Mouse (Mus musculus) liver, embryonic 13.5 days (tissue): ENCODE results near the gene Tmem87b. TPM values are rescaled to one million over a fixed set of nuclear protein-coding genes. Genes with fewer than 3 reads are reported as not detected.

ENCODE experiments used
- ATAC-seq: fragments of 200-750 bp; cut with Nextera tagmentation; 2 replicates; pipeline ENCODE4 v1.8.0; 2017; ENCODE audit warnings: low read depth, mild to moderate bottlenecking, moderate number of reproducible peaks, moderate library complexity
- DNase-seq: peaks from one replicate; pipeline ENCODE4 v3.0.0; 2022
- H3K27ac ChIP-seq: fragments of 300-500 bp; sonication (generic); 2 replicates; pipeline ENCODE4 v1.5.1; 2015; ENCODE audit warnings: moderate library complexity, mild to moderate bottlenecking, inconsistent platforms
- H3K27me3 ChIP-seq: fragments of 300-500 bp; sonication (generic); 2 replicates; pipeline ENCODE4 v1.6.1; 2015; ENCODE audit warnings: mild to moderate bottlenecking, inconsistent platforms
- H3K36me3 ChIP-seq: fragments of 300-500 bp; sonication (generic); 2 replicates; pipeline ENCODE4 v1.6.1; 2015; ENCODE audit warnings: mild to moderate bottlenecking, inconsistent platforms
- H3K4me1 ChIP-seq: fragments of 300-500 bp; sonication (generic); replicated peaks from 2 replicates; pipeline ENCODE4 v1.6.1; 2015; ENCODE audit warnings: inconsistent platforms
- H3K4me2 ChIP-seq: fragments of 300-500 bp; sonication (generic); 2 replicates; pipeline ENCODE4 v1.6.1; 2015; ENCODE audit warnings: inconsistent platforms, mild to moderate bottlenecking, moderate library complexity
- H3K4me3 ChIP-seq: fragments of 300-500 bp; sonication (generic); replicated peaks from 2 replicates; pipeline ENCODE4 v1.5.1; 2015; ENCODE audit warnings: mild to moderate bottlenecking, inconsistent platforms
- H3K9ac ChIP-seq: fragments of 300-500 bp; sonication (generic); 2 replicates; pipeline ENCODE4 v1.6.1; 2015; ENCODE audit warnings: mild to moderate bottlenecking, inconsistent platforms
- H3K9me3 ChIP-seq: fragments of 300-500 bp; sonication (generic); replicated peaks from 2 replicates; pipeline ENCODE4 v1.6.1; 2016; ENCODE audit warnings: inconsistent platforms
- WGBS: fragments of 180-500 bp; shearing (Covaris S2); methylation state at CpG from one replicate; pipeline ENCODE4 v1.1.7; 2015; ENCODE audit not compliant: insufficient replicate concordance; 5-methylcytosine and 5-hydroxymethylcytosine counted together
- polyA plus RNA-seq: library from polyadenylated mRNA; unstranded; fragments of >200 nt; fragmentation: Nextera tagmentation; extraction: Ambion mirVana; gene quantifications from 2 replicates; pipeline ENCODE4 v1.2.1, GENCODE M21; 2015

Tmem87b gene
- polyA plus RNA-seq, 1 experiment from 2014 or later: 8.4 TPM

GRCm38 (mm10) chr2:128890661-128891335 lies 72.9 kb downstream of the Tmem87b start:
- DNase-seq: no peak
- H3K4me3 ChIP-seq: no peak overlapping the region
- ATAC-seq: no peak
- WGBS: 69% methylated on average over 4 of the region's 4 CpGs
- no peak overlapping the region for H3K9ac ChIP-seq
- H3K4me1 ChIP-seq: peaks cover 3% of the 10 kb centered on the region; the same call in 1 of the 2 replicates
- H3K27ac ChIP-seq: no peak overlapping the region
- H3K27me3 ChIP-seq: peaks cover 10% of the 10 kb centered on the region; the same call in 1 of the 2 replicates
- H3K36me3 ChIP-seq: no peaks in the 10 kb centered on the region
- 0 out of 2 replicates have a peak, but pooled peaks cover 7% of the 10 kb centered on the region for H3K9me3 ChIP-seq
- H3K4me2 ChIP-seq: no peak overlapping the region

DNA sequence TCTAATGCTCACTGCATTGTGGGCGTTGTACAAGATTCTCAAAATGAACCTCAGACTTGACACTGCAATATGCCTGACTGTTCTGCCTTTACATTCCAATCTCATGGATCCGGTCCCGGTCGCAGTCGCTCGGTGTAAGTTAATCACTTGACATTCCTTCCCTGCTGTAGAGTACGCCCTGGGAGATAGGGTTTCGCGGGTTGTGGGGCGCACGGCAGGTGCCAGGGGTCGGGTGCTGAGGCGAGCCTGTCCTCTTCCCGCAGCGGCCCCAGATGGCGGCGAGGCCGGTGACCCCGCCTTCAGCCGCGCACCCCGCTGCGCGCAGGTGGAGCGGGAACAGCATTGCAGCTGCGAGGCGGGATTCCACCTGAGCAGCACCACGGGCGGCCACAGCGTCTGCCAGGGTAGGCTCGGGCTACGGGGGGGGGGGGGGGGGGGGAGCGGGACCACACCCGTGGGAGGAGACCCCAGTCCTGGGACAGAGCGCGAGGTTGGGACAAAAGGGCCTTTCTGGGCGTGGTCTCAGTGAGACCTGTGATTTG lies 74.3 kb downstream of the Tmem87b start:
- Histone ChIP-seq H3K4me3 (peak overlapping the region; percentile 34), H3K27me3 (peaks cover 10% of the 10 kb centered on the region; the same call in 1 of the 2 replicates), H3K4me2 (peak overlapping the region; percentile 56), H3K27ac (no peak overlapping the region), H3K9ac (no peak overlapping the region), H3K9me3 (0 out of 2 replicates have a peak, but pooled peaks cover 7% of the 10 kb centered on the region), H3K36me3 (no peaks in the 10 kb centered on the region), H3K4me1 (peaks cover 3% of the 10 kb centered on the region; the same call in 1 of the 2 replicates)
- WGBS: 13% methylated on average over 34 of the region's 37 CpGs
- DNase-seq (no peak), ATAC-seq (no peak)

GRCm38 (mm10) chr2:128902843-128903242 lies 84.9 kb downstream of the Tmem87b start:
- Histone ChIP-seq H3K27ac (no peak overlapping the region), H3K27me3 (no peaks in the 10 kb centered on the region), H3K4me3 (no peak overlapping the region), H3K4me1 (no peaks in the 10 kb centered on the region), H3K4me2 (no peak overlapping the region), H3K36me3 (no peaks in the 10 kb centered on the region), H3K9ac (no peak overlapping the region), H3K9me3 (no peaks in the 10 kb centered on the region)
- DNase-seq (no peak), ATAC-seq (no peak)
- 64% methylated on average over 6 of the region's 6 CpGs for WGBS

DNA sequence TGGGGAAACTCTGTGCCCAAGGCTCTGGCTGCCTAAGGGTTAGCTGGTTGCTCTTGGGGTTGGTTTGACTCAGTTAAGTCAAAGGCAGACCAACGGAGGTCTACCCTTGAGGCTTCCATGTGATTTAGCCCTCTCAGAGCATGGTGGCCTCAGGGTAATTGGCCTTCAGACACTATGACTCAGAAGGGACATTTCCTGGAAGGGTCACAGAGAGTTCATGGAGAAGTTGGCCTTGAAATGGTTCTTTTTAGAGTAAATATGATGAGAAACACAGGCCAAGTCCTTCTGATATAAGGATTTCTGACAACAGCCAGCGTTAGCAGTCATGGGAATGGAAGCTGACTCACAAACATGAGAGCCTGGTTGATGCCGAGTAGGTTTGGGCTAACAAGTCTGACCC lies 85.7 kb downstream of the Tmem87b start:
- ATAC-seq (no peak), DNase-seq (no peak)
- Histone ChIP-seq H3K27ac (no peak overlapping the region), H3K4me1 (no peaks in the 10 kb centered on the region), H3K27me3 (no peaks in the 10 kb centered on the region), H3K4me2 (no peak overlapping the region), H3K9me3 (no peaks in the 10 kb centered on the region), H3K9ac (no peak overlapping the region), H3K4me3 (no peak overlapping the region), H3K36me3 (no peaks in the 10 kb centered on the region)
- WGBS: 60% methylated on average over 3 of the region's 3 CpGs

Other genes with a start within 250 kb of the Tmem87b start
- not detected in 2 replicates for gene Spdye4c, start 226.9 kb upstream of the Tmem87b start, polyA plus RNA-seq
- gene Anapc1, start 130.7 kb upstream of the Tmem87b start, polyA plus RNA-seq: 26.4 and 35.6 TPM in 2 replicates
- gene Mertk, start 119.2 kb upstream of the Tmem87b start, polyA plus RNA-seq: 3.4 and 4.1 TPM in 2 replicates
- 0.45 and 0.54 TPM in 2 replicates for gene Fbln7, start 44.9 kb downstream of the Tmem87b start, polyA plus RNA-seq
- 4.2 and 4.5 TPM in 2 replicates for gene Zc3h8, start 126.0 kb downstream of the Tmem87b start, polyA plus RNA-seq
- gene Zc3h6, start 149.3 kb downstream of the Tmem87b start, polyA plus RNA-seq: 0.71 and 0.85 TPM in 2 replicates
- gene Gm10762, start 149.6 kb downstream of the Tmem87b start, polyA plus RNA-seq: 3.7 and 3.8 TPM in 2 replicates
- gene Vinac1, start 230.1 kb downstream of the Tmem87b start, polyA plus RNA-seq: not detected in 2 replicates
- 2.1 and 2.2 TPM in 2 replicates for gene Ttl, start 247.8 kb downstream of the Tmem87b start, polyA plus RNA-seq